Mouse (Mus musculus): ENCODE measurements around the gene Zcrb1.

- TF ChIP-seq CTCF (IDR thresholded peaks at IDR 0.05; ENCODE audit: control insufficient read depth, insufficient read depth, insufficient read length): no peak
- TF ChIP-seq USF1 (IDR thresholded peaks at IDR 0.05; ENCODE audit: low read depth): no peak
- no peak for TF ChIP-seq MAX (IDR thresholded peaks at IDR 0.05)
- TF ChIP-seq CEBPB (IDR thresholded peaks at IDR 0.05; ENCODE audit: low read depth): no peak
- no peak for TF ChIP-seq MYOG (IDR thresholded peaks at IDR 0.05; ENCODE audit: control insufficient read depth, extremely low read depth, insufficient read length)
These were observed 865 bp downstream of the Zcrb1 start for GRCm38 (mm10) chr15:93397269-93397668.
